Mouse (Mus musculus): ENCODE measurements around the gene Apom.
A peak's percentile ranks its signal among the peaks of the same experiment; 100 is the strongest.
"Not testable (repeated sequence)": the region's sequence is repeated elsewhere in the genome, so short reads cannot be mapped to it uniquely, and the experiment has no call there.

Gene Apom

DNA sequence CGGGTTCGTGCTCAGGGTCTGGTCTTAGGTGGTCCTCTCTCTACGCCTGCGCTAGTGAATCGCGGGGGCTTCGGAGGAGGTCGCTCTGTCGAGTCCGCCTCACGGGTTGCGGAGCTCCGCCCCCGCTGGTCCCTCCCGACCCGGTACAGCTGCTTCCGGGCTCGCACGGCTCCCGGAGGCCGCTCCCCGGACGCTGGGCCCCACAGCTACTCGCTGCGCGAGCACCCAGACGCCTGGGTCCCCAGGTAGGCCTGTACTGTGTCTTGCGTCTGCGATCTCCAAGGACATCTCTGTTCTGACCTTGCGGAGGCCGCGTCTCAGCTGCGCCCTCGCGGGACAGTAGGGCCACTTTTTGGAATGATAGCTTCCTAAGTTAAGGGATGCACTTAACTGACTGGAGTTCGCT lies 5.6 kb downstream of the Apom start, which contains the start of gene D17H6S53E:
TSS of gene D17H6S53E (plus strand) at position 168 of the 406 bp plus-strand sequence.
- peak; percentile 68 for DNase-seq

DNA sequence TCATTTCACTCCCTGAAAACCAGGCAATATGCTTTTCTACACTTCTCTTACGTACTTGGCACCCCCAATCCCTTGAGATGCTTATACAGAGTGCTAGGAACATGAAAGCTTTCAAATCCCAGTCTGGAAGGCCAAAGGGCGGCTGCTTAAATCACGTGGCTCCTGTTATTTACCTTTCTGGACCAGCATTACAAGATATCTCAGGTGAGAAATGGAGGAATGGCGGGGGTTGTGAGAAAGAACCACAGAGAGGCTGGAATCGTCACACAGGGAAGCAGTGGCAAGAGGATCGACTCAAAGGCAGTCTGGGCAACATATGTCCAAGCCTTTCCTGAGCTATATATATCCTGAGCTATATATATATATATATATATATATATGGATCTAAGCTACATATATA lies 6.3 kb downstream of the Apom start:
- no peak for DNase-seq

DNA sequence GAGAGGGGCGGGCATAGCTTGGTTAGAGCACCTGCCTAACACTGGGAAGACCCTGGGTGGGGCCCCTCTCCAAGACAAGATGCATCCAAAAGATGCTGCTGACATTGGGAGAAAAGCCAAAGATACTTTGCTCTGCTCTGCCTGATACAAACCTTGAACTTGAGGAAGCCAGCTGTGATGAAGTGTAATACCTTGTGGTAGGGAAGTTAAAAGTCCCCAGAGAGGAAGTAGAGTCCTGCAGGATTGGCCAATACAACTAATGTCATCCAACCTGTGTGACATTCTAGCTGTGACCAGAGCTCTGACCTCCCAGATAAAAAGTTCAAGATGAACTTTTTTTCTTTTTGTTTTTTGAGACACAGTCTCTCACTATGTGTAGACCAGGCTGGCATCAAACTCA lies 6.8 kb downstream of the Apom start:
- no peak for DNase-seq

DNA sequence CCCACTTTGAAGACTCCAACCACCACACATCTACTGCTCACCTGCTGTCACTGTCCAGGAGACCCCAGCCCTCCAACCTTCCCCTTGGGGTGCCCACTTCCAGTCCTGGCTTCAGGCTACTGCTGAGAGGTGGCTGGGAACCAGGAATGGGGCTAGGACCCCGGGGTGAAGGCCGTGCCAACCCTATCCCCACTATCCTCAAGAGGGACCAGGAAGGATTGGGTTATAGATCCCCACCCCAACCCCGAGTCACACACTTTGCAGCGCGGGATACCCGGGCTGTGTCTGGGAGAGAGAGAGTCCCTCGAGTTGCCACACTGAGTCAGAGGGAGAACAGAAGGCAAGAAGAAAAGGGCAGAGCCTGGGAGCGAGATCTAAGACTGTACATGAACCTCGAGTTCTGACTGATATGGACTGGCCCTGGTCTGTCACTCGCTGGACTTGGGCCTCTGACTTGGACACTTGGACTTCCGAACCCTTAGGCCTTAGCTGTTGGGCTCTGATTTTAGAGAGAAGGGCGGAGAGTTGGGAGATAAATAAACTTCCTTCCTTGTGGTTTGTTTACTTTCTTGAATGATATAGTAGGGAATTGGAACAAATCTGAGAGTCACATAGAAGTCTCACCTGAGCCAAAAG lies 7.5 kb downstream of the Apom start:
- not testable (repeated sequence) for DNase-seq

DNA sequence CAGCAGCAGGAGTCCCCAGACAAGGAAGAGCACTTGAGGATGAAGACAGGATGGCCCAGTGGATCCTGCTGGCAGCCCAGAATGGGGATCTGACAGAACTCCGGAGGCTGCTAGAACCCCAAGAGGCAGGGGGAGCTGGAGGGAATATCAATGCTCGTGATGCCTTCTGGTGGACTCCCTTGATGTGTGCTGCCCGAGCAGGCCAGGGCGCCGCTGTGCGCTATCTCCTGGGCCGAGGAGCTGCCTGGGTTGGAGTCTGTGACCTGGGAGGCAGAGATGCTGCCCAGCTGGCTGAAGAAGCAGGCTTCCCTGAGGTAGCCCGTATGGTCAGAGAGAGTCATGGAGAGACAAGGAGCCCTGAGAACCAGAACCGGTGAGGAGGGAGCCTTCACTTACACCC lies 8.6 kb downstream of the Apom start:
- not testable (repeated sequence) for DNase-seq

DNA sequence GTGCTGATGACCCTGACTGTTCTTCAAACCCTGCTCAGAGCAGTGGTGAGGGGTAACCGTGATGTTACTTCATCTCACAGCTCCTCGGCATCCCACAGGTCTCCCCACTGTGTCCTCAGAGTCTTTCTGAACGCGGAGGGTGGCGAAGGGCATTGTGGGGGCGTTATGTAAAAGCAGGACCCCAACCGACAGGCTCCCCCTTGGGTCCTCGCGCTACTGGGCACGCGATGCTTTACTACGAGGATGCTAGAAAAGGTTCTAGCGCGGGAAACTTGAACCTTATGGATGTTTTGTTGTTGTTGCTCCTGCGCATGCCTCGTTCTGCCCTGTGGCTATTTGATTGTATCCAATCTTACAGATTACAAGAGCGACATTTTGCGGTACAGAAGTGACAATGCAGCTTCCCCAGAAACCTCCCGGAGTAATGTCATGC lies 10.0 kb downstream of the Apom start, which contains the start of gene Csnk2b:
TSS of gene Csnk2b (minus strand) at position 183 of the 433 bp plus-strand sequence.
- DNase-seq = peak; percentile 57

DNA sequence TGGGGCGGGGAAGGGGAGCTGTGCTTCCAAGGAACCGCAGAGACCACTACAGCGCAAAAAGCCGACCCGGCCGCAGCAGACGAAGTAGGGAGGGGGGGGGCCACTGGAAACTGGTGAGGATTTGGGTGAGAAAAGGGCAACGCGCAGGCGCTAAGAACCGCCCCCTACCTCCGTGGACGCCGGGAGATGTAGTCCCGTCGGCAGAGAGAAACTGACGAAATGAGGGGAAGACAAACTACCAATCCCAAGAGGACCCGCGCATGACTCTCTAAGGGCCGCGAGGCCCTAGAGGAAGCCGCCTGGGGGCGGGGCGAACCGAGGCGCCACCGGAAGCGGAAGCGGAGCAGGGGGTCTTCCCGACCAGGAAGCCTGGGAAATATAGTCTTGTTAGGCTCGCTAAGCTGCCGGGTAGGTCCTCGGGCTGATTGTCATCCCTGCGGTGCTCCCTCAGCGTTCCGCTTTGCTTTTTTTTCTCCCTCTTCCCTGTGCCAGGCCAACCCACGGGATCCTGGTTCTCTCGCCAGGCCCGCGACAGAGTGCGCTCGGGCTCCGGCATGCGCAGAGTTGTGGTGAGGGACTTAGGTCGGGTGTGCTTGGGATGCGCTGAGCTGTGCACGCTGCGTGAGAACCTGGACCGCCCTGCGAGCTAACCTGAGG lies 10.6 kb downstream of the Apom start, which contains the start of gene Gpank1:
TSS of gene Gpank1 (plus strand) at position 313 of the 657 bp plus-strand sequence.
- DNase-seq = peak; percentile 96

DNA sequence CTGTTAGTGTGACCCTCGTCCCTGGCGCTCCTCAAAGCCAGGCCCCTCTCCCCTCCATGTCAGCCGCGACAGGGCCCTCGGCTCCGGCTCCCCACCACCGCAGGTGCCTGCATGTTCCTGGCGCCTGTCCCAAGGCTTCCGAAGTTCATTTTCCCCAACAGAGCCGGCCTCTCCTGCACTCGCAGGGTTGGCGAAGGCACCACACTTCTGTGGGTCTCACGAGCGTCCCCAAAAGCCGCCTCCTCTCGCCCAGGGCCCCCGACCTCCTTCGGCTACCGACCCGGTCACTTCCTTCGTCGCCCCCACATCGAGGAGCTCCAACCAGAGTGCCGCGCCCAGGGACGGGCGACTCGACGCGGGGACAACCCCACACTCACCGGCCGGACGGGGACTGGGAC lies 11.1 kb downstream of the Apom start:
- DNase-seq = peak; percentile 49

DNA sequence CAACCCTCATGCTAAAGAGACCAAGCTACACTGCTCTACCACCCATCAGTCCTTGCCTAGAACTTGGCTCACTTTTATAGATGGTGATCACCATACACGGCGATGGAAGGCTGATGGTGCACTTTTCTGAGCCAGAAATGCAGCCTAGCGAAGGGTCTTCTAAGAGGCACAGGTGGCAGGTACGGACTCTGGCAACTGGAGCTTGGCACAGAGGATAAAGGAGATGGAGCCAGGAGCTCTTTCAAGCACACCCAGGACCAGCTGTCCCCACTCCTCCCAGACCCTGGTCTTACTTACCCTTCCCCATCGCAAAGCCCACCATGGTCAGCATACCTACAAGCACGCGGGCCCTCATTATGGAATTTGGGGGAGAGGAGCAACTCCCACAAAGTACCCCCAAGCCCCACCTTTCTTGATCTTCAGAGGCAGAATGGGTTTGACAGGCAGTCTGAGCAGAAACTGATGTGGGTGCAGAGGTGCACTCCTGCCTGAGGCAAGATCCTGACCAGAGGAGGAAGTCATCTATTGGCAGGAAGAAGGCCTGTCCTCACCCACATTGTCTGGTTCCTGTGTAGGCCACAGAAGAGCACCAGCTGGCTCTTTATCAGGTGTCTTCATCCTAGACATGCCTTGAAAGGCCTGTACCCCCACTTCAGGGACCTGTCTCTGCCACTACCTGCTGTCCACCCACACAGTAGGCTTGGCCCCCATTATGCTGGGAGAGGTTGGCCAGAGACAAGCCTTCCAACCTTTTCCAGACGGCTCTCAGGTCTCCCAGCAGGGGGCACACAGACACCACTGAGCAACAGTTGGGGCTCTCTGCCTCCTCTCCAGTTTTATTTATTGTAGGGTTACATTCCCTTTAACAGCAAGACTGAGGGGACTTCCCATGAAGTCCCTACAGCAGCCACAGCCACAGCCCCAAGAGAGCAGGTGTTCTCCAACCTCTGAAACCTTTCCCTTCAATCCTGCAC lies 16.5 kb downstream of the Apom start, which contains the start of gene Ly6g5b:
TSS of gene Ly6g5b (minus strand) at position 383 of the 974 bp plus-strand sequence.
- no peak for DNase-seq

DNA sequence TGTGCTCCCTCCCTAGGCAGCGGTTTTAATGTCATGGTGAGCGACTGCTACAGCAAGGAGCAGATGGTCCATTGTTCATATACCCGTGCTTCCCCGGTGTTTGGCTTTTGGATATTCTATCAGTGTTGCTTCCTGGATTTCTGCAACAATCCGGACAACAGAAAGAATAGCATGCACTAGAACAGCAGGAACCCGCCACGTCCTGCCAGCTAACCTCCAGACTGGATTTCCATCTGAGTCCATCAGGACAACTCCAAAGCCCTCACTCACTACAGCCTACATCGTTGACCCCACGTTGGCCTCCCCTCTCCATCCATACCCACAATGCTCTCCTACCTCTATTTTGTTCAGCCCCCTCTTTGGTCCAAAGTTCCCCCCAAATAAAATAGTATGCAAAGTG lies 20.1 kb downstream of the Apom start:
- DNase-seq = no peak

DNA sequence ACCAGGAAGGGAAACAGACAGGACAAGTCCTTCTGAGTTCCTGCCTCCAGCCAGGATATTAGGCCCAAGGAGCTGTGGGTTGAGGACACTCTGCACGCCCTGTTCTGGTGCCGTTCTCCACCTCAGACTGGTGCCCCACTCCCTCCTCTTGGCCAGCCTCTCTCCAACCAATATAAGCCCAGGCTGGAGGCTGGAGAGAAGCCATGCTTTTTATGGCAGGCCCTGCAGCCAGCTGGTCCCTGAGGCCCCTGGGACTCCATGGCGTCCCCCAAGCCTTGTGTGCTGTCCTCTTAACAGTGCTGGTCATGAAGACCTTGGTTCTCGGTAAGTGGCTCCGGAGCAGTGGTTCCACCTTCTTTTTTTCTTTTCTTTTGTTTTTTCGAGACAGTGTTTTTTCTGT lies 23.8 kb downstream of the Apom start, which contains the start of gene Ly6g5c:
TSS of gene Ly6g5c (plus strand) at position 183 of the 400 bp plus-strand sequence.
- DNase-seq = no peak

DNA sequence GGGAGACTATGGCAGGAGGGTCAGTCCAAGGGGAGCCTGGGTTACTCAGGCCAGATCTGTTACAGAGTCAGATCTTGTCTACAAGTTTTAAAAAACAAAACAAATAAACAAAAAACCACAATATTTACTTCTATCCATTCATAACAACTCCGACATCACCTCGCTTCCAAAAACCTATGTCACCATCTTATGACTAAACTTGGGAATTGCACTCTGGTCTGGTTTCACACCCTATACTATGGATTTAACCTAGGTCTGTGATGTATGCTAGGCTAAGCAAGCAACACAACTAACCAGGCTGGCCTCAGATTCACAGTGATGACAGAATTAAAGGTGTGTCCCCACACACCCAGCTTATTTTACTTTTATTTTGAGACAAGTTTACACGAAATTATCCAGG lies 25.3 kb downstream of the Apom start:
- DNase-seq = no peak

DNA sequence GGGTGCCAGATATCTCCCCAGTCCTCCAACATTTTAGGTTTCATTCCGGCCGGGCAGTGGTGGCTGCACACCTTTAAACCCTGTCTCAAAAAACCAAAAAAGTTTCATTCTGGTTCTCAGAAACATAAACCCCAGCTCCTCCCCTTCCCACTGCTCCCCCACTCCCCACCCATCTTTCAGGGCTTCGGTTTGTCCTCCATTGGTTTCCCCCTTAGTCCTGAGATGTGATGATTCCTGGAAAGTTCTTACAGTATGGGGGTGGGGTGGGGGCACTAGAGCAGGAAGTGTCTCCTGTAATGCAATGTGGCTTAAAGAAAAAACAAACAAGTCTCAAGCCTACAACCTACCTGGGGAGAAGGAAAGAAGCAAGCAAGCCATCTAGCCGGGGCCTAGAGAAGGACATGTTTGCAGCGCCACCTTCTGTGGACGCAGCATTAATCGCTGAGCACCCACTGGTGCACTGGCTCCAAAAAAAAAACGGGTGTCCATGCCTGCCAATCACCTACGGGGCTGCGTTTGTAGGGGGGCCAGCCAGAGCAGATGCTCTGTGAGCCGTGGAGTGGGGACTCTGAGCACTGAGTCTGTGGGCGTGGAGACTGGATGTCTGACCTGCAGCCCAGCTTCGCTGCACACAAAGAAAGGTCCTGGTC lies 26.0 kb downstream of the Apom start:
- peak; percentile 38 for DNase-seq

DNA sequence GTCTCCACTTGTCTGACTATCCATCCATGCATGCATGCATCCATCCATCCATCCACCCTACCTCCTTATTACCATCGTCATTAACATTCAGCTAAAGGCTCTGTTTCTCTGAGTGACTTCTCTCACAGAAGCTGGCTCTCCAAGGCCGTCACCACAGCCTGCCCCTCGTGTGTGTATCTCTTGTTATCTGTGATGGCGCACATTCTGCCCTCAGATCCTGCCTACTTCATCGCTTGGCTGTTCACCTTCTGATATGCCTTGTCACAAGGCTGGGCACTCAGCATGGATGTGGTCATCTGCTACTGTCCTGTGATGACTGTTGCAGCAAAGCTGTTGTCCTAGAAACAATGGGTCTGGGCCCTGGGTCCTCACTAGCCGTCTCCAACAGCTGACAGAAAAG lies 27.1 kb downstream of the Apom start:
- no peak for DNase-seq

DNA sequence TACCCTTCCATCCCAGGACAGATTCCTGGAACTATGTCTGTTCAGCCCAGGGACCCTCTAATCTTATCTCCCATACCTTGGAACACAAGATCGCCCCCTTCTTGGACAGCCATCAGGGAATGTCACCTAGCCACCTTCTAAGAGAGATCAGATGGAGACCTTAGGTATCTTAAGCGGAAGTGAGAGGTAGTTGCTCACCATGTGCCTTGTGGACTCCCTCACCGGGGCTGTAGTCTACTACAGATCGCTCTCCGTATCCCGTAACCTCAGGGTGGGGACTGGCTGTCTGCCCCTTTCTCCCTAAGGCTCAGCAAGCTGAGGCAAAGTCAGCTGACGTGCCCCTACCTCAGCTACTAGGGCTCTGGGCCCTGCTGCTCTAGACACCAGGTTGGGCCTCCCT lies 27.8 kb downstream of the Apom start:
- no peak for DNase-seq

DNA sequence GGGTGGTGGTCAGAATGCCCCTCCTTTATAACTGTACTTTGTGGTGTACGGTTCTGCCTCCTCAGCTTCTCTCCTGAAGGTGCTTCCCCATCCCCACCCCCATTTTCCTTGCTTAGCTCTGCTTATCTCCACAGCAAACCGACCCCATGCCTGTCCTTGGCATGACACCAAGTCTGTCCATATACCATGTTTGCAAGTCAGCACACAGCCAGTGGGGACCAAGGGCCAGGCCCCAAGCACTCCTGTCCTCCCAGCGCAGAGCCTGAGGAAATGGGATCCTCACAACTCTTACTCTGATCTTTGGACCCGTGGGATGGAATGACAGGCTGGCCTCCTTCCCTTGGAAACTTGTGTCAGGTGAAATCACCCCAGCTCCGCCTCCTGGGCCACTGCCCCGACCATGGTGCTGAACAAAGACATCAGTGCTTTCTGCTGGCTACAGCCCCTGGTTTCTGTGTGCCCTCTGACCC lies 28.6 kb downstream of the Apom start:
- no peak for DNase-seq

DNA sequence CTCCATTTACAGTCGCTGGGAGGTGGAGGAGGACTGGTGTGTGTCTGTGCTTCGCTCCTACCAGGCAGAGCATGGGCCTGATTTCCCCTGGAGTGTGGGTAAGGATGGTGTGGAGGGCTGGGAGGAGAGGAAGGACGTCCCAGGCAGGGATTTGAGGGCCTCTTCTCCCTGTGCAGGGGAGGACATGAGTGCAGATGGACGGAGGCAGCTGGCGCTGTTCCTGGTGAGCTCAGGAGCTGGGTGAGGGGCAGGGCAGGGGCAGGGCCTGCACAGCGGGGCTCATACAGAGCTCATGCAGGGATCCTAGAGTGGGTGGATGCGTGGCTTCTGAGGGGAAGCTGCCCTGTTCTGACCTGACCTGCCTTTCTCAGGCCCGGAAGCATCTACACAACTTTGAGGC lies 29.6 kb downstream of the Apom start:
- DNase-seq = no peak

DNA sequence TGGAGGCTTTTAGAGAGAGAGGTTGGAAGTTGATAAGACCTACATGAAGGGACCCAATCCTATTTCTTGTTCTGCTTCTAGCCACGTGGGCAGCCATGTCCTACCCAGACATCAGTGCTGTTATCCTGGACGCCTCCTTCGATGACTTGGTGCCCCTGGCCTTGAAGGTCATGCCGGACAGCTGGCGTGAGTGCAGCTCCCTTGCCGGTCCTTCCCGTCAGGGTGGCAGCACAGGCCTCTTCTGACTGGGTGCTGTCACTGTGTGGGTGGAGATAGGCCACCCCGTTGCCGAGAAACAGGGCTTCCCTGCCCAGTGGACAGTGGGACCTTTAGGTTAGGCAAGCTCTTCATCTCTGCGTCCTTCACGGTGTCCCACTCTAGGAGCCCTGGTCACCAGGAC lies 30.7 kb downstream of the Apom start:
- no peak for DNase-seq

DNA sequence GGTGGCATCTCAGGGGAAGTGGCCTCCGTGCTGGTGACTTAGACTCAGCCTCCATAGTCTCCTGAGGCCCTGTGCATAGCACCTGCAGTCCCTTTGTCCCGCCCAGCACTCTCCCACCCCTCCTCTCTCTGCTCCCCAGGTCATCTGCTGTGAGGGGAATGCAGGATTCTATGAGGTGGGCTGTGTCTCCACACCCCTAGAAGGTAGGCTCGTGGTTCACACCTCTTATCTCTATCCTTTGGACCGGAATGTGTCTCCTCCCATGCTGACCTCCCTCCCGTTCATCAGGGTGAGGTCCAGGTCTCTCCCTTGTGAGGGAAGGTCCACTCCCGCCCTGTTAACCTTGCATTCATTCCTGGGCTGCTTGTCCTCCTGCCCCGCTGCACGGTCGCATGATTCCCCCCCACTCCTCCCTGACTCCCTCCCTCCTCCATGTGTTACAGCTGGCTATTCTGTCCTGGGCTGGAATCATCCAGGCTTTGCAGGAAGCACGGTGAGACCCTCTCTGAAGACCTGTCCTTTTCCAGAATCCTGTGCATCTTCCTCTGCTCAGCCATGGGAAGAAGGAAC lies 31.6 kb downstream of the Apom start:
- DNase-seq = no peak

DNA sequence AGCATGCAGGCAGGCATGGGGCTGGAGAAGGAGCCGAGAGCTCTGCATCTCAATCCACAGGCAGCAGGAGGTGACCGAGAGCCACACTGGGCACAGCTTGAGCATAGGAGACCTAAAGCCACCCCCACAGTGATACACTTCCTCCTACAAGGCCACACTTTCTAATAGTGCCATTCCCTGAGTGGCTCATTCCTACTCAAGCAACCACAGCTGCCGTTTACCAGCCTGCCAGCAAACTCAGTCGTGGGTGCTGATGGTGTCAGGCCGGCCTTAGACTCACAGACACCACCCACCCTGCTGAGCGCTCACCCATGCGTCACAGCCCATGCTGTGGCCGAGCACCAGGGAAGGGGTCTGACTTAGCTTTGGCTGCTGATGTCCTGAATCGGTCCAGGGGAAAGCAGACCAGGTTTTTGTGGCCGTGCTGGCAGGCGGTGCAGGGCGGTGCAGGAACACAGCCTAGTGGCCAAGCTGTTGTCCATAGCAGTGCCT lies 34.6 kb downstream of the Apom start:
- no peak for DNase-seq

DNA sequence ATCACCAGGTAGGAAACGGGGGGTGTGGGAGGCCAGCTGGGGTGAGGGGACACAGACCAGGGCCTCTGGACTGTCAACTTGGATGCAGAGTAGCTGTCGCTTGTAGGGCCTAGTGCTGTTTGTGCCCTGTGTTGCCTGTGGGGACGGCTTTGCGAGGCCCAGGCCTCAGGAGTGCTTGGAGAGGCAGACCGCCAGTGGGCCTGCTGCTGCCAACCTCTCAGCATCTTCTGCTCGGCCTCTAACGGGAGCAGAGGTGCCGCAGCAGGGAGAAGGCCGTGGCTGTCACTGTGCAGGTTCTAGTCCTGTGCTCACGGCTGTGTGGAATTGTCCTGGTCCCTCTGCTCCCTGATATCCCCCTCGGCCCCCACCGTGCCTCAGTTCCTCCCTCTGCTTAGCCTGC lies 35.3 kb downstream of the Apom start:
- DNase-seq = no peak

All from right cerebral cortex, postnatal 4 days (tissue).